Mouse (Mus musculus) bone marrow macrophage, adult 2 months (primary cell): Measurements from ENCODE around the gene Gm9821.

Experiments used
- CTCF ChIP-seq: IDR thresholded peaks from 2 replicates; pipeline ENCODE4 v1.5.1; 2012; ENCODE audit warnings: low read depth, mild to moderate bottlenecking, low read length, moderate library complexity
- POLR2A ChIP-seq: IDR thresholded peaks from 2 replicates; pipeline ENCODE4 v1.6.1; 2012; ENCODE audit warnings: mild to moderate bottlenecking, low read depth, low read length, borderline replicate concordance

DNA sequence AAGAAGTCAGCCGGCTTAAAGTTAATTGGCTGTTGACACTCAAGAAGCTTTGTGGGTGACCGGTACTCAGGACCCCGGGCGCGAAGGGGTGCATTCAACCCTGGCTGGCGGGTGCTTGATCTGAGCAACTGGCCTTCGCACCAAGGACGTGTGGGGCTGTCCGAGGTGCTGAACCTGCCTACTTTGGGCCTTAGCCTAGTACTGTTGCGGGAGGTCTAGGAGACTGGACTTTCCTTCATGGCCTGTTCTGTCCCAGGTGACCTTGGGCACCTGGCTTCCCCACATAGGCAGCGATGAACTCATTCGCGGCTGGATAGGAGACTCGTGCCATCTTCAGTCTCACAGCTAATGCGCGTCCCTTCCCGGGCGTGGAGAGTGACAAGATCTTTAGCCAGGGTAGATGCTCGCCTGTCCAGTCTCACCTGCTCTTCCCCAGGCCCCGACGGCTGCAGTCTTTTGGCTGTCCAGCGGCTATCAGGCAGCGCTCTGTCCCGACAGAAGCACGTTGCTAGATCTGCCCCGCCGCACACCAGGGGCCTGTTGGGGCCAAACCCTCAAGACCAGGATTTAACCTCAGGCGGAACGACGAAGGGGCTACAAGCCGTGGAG, 24.2 kb upstream of the Gm9821 start:
- TF ChIP-seq CTCF, result no peak
- no peak for TF ChIP-seq POLR2A
